Mouse (Mus musculus): Measurements from ENCODE around the gene Adipor1.
"Not testable (repeated sequence)": the region's sequence is repeated elsewhere in the genome, so short reads cannot be mapped to it uniquely, and the experiment has no call there.

GRCm38 (mm10) chr1:134443288-134443687 is 28.1 kb downstream of the Adipor1 start:
- TF ChIP-seq CTCF (IDR thresholded peaks at IDR 0.05; ENCODE audit: borderline replicate concordance, extremely low read depth, insufficient read depth, insufficient read length); POLR2A (IDR thresholded peaks at IDR 0.05; ENCODE audit: borderline replicate concordance, extremely low read depth, insufficient read depth, insufficient read length, poor library complexity, severe bottlenecking): not testable (repeated sequence)
